In genomic region chr16:57753539-57754280, GRCm38 (mm10) we compare ENCODE assay signal across 13 mouse cellular contexts. TPM values are rescaled to one million over a fixed set of nuclear protein-coding genes. Genes with fewer than 3 reads are reported as not detected.
DNase-seq lines count a peak whose midpoint lies in the region; ATAC-seq and TF ChIP-seq lines count a peak whose summit lies in the region.
"Had no signal": no experiment of that assay in that cellular context is flagged by ENCODE, and none has a peak within 500 bp of the region (broad histone marks: within the 10 kb centered on the region; RNA-seq: fewer than 3 reads in every experiment).

No protein-coding gene starts in this region.

- peak; percentile 40; the same call in 1 of the 2 replicates for TF ChIP-seq POLR2A in embryonic fibroblast, embryonic 13.5 days (IDR thresholded peaks at IDR 0.05; ENCODE audit: low read depth, low read length)
- no peak for TF ChIP-seq POLR2A in limb, embryonic 14.5 days (IDR thresholded peaks at IDR 0.05; ENCODE audit: borderline replicate concordance, extremely low read depth, insufficient read depth, insufficient read length)

- DNase-seq in NIH3T3 (ENCODE audit: low read depth), result peak; percentile 47
- DNase-seq in limb, embryonic 14.5 days (ENCODE audit: low spot score), result no peak
- no peak for DNase-seq in lung, postnatal 4 days
- DNase-seq in adrenal gland, postnatal 10 days, result no peak
- DNase-seq: cerebellum, adult 18-20 months; forebrain, postnatal 0 days; thymus, postnatal 36 days had no signal

- 60% methylated on average over 10 of the region's 10 CpGs for WGBS in hindbrain, embryonic 12.5 days
- 55% methylated on average over 10 of the region's 10 CpGs for WGBS in hindbrain, embryonic 16.5 days
- WGBS in limb, embryonic 14.5 days, result 46% methylated on average over 10 of the region's 10 CpGs

- H3K36me3 ChIP-seq in hindbrain, embryonic 12.5 days, result no peaks in the 10 kb centered on the region
- no peaks in the 10 kb centered on the region for H3K36me3 ChIP-seq in hindbrain, embryonic 16.5 days (ENCODE audit: control insufficient read depth, insufficient read depth, low read length)
- no peaks in the 10 kb centered on the region for H3K36me3 ChIP-seq in limb, embryonic 14.5 days (ENCODE audit: control insufficient read depth, insufficient read depth, low read length)

- H3K4me3 ChIP-seq in hindbrain, embryonic 12.5 days, result no peak overlapping the region
- H3K4me3 ChIP-seq in hindbrain, embryonic 16.5 days (ENCODE audit: low read length), result no peak overlapping the region; the same call in 1 of the 2 replicates
- H3K4me3 ChIP-seq in embryonic fibroblast, embryonic 13.5 days (ENCODE audit: insufficient read depth, low read length), result peak overlapping the region; percentile 56
- H3K4me3 ChIP-seq in limb, embryonic 14.5 days (replicated peaks; ENCODE audit: low read length), result peak overlapping the region; percentile 42

- H3K9ac ChIP-seq in hindbrain, embryonic 12.5 days, result no peak overlapping the region
- no peak overlapping the region for H3K9ac ChIP-seq in hindbrain, embryonic 16.5 days (ENCODE audit: low read depth, low read length)
- H3K9ac ChIP-seq in limb, embryonic 14.5 days (ENCODE audit: low read depth, low read length, severe bottlenecking), result 0 out of 2 replicates have a peak overlapping the region, but pooled peaks have one; percentile 26

- 0 out of 2 replicates have a peak overlapping the region, but pooled peaks have one; percentile 74 for H3K4me2 ChIP-seq in hindbrain, embryonic 12.5 days (replicated peaks)
- H3K4me2 ChIP-seq in hindbrain, embryonic 16.5 days (ENCODE audit: low read length), result no peak overlapping the region
- peak overlapping the region; percentile 72 for H3K4me2 ChIP-seq in limb, embryonic 14.5 days (replicated peaks; ENCODE audit: low read depth, low read length, severe bottlenecking)

- no peaks in the 10 kb centered on the region for H3K9me3 ChIP-seq in hindbrain, embryonic 12.5 days (replicated peaks)
- no peaks in the 10 kb centered on the region for H3K9me3 ChIP-seq in hindbrain, embryonic 16.5 days (ENCODE audit: control insufficient read depth, low read length)
- H3K9me3 ChIP-seq in limb, embryonic 14.5 days (ENCODE audit: control insufficient read depth, low read length), result no peaks in the 10 kb centered on the region

- H3K27ac ChIP-seq in hindbrain, embryonic 12.5 days, result no peak overlapping the region
- H3K27ac ChIP-seq in hindbrain, embryonic 16.5 days (ENCODE audit: low read depth, low read length), result no peak overlapping the region
- H3K27ac ChIP-seq in embryonic fibroblast, embryonic 13.5 days (ENCODE audit: insufficient read depth, low read length), result peak overlapping the region; percentile 89
- H3K27ac ChIP-seq in limb, embryonic 14.5 days (replicated peaks; ENCODE audit: low read depth, low read length), result no peak overlapping the region
- H3K27ac ChIP-seq: layer of hippocampus, adult 2 months had no signal

- no peak for ATAC-seq in hindbrain, embryonic 12.5 days (ENCODE audit: low FRiP score)
- ATAC-seq in hindbrain, embryonic 16.5 days, result no peak
- no peak for ATAC-seq in limb, embryonic 14.5 days (ENCODE audit: low FRiP score, low read depth)

- no peak for TF ChIP-seq CTCF in embryonic fibroblast, embryonic 13.5 days (IDR thresholded peaks at IDR 0.05; ENCODE audit: borderline replicate concordance, insufficient read depth, low read length)

- peaks cover 11% of the 10 kb centered on the region for H3K4me1 ChIP-seq in hindbrain, embryonic 12.5 days
- H3K4me1 ChIP-seq in hindbrain, embryonic 16.5 days (ENCODE audit: control insufficient read depth, insufficient read depth, low read depth, low read length), result peaks cover 12% of the 10 kb centered on the region
- H3K4me1 ChIP-seq in embryonic fibroblast, embryonic 13.5 days (ENCODE audit: control insufficient read depth, insufficient read depth, low read length), result peaks cover 12% of the 10 kb centered on the region
- H3K4me1 ChIP-seq in limb, embryonic 14.5 days (ENCODE audit: control insufficient read depth, insufficient read depth, low read length), result peaks cover 16% of the 10 kb centered on the region

- H3K27me3 ChIP-seq in hindbrain, embryonic 12.5 days, result peaks cover 8% of the 10 kb centered on the region; the same call in 1 of the 2 replicates
- no peaks in the 10 kb centered on the region for H3K27me3 ChIP-seq in hindbrain, embryonic 16.5 days (replicated peaks; ENCODE audit: control insufficient read depth, insufficient read depth, low read length)
- H3K27me3 ChIP-seq in limb, embryonic 14.5 days (ENCODE audit: control insufficient read depth, insufficient read depth, low read length), result no peaks in the 10 kb centered on the region

RNA-seq across cellular contexts. Expression of gene Col8a1, which starts 0.8 kb away (rescaled TPM):
- 10.8 and 12.2 TPM in 2 replicates for polyA plus RNA-seq in hindbrain, embryonic 12.5 days (2016; fragmentation: Nextera tagmentation; extraction: Ambion mirVana)
- 6.7 and 7.2 TPM in 2 replicates for polyA plus RNA-seq in hindbrain, embryonic 16.5 days (2015; fragmentation: Nextera tagmentation; extraction: Ambion mirVana)
- 254 and 294 TPM in 2 replicates for polyA plus RNA-seq in embryonic fibroblast, embryonic 13.5 days (2011; ENCODE audit: insufficient read length, low read depth, missing spikeins)
- 10.0 and 10.2 TPM in 2 replicates for polyA plus RNA-seq in limb, embryonic 14.5 days (2012; rRNA removed)
- polyA plus RNA-seq in limb, embryonic 14.5 days (2014; fragmentation: Nextera tagmentation; extraction: Ambion mirVana), result 22.5 and 23.8 TPM in 2 replicates
- total RNA-seq in adrenal gland, postnatal 10 days (2021), result 1 to 10 TPM; 4.6 to 5.1 TPM
- total RNA-seq: CH12.LX; monocyte, adult 5-6 weeks had no signal

Comparison
In these comparisons a context has a peak if more than half of its experiments do, and no peak if none do; other contexts are left out.
1. H3K4me3 ChIP-seq: peak in embryonic fibroblast, embryonic 13.5 days (single experiment) and limb, embryonic 14.5 days (single experiment); none in hindbrain, embryonic 12.5 days (single experiment) and hindbrain, embryonic 16.5 days (single experiment).
2. RNA of gene Col8a1, which starts 0.8 kb away (polyA plus RNA-seq): 254 to 294 TPM in embryonic fibroblast, embryonic 13.5 days; 10.0 to 23.8 TPM in limb, embryonic 14.5 days, 10.8 to 12.2 TPM in hindbrain, embryonic 12.5 days and 6.7 to 7.2 TPM in hindbrain, embryonic 16.5 days; every median in the first group is over 10 times any median in the second.